Mouse (Mus musculus) liver, embryonic 16.5 days (tissue): ENCODE results near the gene Il11. TPM values are rescaled to one million over a fixed set of nuclear protein-coding genes. Genes with fewer than 3 reads are reported as not detected.
"Not testable (repeated sequence)": the region's sequence is repeated elsewhere in the genome, so short reads cannot be mapped to it uniquely, and the experiment has no call there.

Source experiments
- ATAC-seq: fragments of 200-750 bp; cut with Nextera tagmentation; 2 replicates; pipeline ENCODE4 v1.8.0; 2017; ENCODE audit warnings: low read depth, mild to moderate bottlenecking, moderate number of reproducible peaks, moderate library complexity
- H3K27ac ChIP-seq: fragments of 300-500 bp; sonication (generic); 2 replicates; pipeline ENCODE4 v1.5.1; 2014; ENCODE audit warnings: mild to moderate bottlenecking, low read length
- H3K27me3 ChIP-seq: fragments of 300-500 bp; sonication (generic); 2 replicates; pipeline ENCODE4 v1.6.1; 2014; ENCODE audit warnings: low read depth, low read length, mixed read lengths; ENCODE audit not compliant: control insufficient read depth, insufficient read depth
- H3K36me3 ChIP-seq: fragments of 300-500 bp; sonication (generic); 2 replicates; pipeline ENCODE4 v1.6.1; 2014; ENCODE audit warnings: mild to moderate bottlenecking; ENCODE audit not compliant: control insufficient read depth, insufficient read depth
- H3K4me1 ChIP-seq: fragments of 300-500 bp; sonication (generic); 2 replicates; pipeline ENCODE4 v1.6.1; 2014; ENCODE audit warnings: low read depth, low read length, mixed read lengths; ENCODE audit not compliant: control insufficient read depth
- H3K4me2 ChIP-seq: fragments of 300-500 bp; sonication (generic); 2 replicates; pipeline ENCODE4 v1.6.1; 2014; ENCODE audit warnings: low read depth, low read length, mixed read lengths
- H3K4me3 ChIP-seq: fragments of 300-500 bp; sonication (generic); 2 replicates; pipeline ENCODE4 v1.5.1; 2014; ENCODE audit warnings: low read depth, mild to moderate bottlenecking, low read length
- H3K9ac ChIP-seq: fragments of 300-500 bp; sonication (generic); 2 replicates; pipeline ENCODE4 v1.6.1; 2014; ENCODE audit warnings: low read depth, low read length
- H3K9me3 ChIP-seq: fragments of 300-500 bp; sonication (generic); replicated peaks from 2 replicates; pipeline ENCODE4 v1.6.1; 2016; ENCODE audit warnings: low read length; ENCODE audit not compliant: control insufficient read depth
- WGBS: fragments of 180-500 bp; shearing (Covaris S2); extraction: QIAGEN DNeasy Blood & Tissue Kit; methylation state at CpG from one replicate; pipeline ENCODE4 v1.1.7; 2014; ENCODE audit not compliant: insufficient replicate concordance; 5-methylcytosine and 5-hydroxymethylcytosine counted together
- polyA plus RNA-seq: library from polyadenylated mRNA; unstranded; fragments of >200 nt; fragmentation: Nextera tagmentation; extraction: Ambion mirVana; gene quantifications from 2 replicates; pipeline ENCODE4 v1.2.1, GENCODE M21; 2015

Gene Il11
- 0.12 TPM in 1 of 2 replicates, not detected in the other for polyA plus RNA-seq

DNA sequence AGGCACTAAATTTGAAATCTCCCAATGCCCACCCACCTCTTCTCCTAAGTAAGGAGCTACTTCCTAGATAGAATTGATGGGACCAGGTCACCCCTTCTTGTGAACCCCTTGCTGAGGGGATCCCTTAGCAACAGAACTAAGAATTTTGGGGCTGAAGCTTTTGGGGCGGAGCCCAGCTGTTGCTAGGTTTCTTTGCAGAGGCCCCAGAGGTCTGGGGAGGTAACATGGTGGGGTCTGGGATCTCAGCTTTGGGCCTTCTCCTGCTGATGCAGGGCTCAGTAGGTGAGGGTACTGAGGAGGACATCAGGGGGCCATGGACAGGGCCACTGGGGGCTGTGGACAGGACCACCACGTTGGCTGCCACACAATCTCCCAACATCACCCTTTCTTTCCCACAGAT is at the start of gene Il11, which contains the start of gene Tmem190:
Il11 (minus strand) TSS at position 101 of the 400 bp plus-strand sequence.
Tmem190 (plus strand) TSS at position 179 of the 400 bp plus-strand sequence.
- no peak within 1 kb of the TSS for H3K27ac ChIP-seq
- H3K9me3 ChIP-seq: no peaks in the 10 kb centered on the region
- H3K4me3 ChIP-seq: no peak within 1 kb of the TSS
- no peak within 1 kb of the TSS for H3K4me2 ChIP-seq
- peak within 1 kb of the TSS; percentile 18; the same call in 1 of the 2 replicates for H3K9ac ChIP-seq
- 80% methylated on average over 2 of the region's 2 CpGs for WGBS
- no peak for ATAC-seq
- peaks cover 18% of the 10 kb centered on the region for H3K4me1 ChIP-seq
- no peaks in the 10 kb centered on the region; the same call in 1 of the 2 replicates for H3K36me3 ChIP-seq
- peaks cover 36% of the 10 kb centered on the region for H3K27me3 ChIP-seq

DNA sequence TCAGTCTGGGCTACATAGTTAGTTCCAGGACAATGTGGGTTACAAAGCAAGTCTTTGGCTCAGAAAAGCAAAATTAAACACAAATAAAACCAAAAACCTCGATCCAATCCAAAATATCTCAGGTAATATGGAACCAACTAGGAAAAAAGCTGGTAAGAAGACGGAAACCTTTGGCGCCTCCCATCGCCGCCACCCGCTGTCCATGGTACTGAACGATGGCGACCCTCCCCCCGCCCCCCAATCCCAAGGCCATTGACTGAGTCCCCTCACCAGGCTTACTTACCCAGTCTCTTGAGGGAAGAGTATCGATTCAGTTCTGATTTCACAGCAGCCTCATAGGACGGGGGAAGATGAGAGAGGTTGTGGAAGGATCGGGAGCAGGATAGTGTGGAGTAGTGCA is 47.8 kb upstream of the Il11 start:
- no peak for ATAC-seq
- Histone ChIP-seq H3K27me3 (peaks cover 33% of the 10 kb centered on the region), H3K36me3 (no peaks in the 10 kb centered on the region), H3K4me3 (no peak overlapping the region), H3K27ac (no peak overlapping the region), H3K9ac (no peak overlapping the region), H3K4me2 (no peak overlapping the region), H3K4me1 (no peaks in the 10 kb centered on the region), H3K9me3 (no peaks in the 10 kb centered on the region)
- 6% methylated on average over 12 of the region's 12 CpGs for WGBS

- H3K4me1 ChIP-seq: no peaks in the 10 kb centered on the region
- WGBS: 30% methylated on average over 4 of the region's 4 CpGs
- no peaks in the 10 kb centered on the region for H3K9me3 ChIP-seq
- peaks cover 6% of the 10 kb centered on the region for H3K27me3 ChIP-seq
- H3K4me3 ChIP-seq: no peak overlapping the region
- H3K9ac ChIP-seq: no peak overlapping the region
- no peaks in the 10 kb centered on the region for H3K36me3 ChIP-seq
- no peak for ATAC-seq
- H3K27ac ChIP-seq: no peak overlapping the region
- no peak overlapping the region for H3K4me2 ChIP-seq
Measured at GRCm38 (mm10) chr7:4825365-4825764, 42.7 kb upstream of the Il11 start.

DNA sequence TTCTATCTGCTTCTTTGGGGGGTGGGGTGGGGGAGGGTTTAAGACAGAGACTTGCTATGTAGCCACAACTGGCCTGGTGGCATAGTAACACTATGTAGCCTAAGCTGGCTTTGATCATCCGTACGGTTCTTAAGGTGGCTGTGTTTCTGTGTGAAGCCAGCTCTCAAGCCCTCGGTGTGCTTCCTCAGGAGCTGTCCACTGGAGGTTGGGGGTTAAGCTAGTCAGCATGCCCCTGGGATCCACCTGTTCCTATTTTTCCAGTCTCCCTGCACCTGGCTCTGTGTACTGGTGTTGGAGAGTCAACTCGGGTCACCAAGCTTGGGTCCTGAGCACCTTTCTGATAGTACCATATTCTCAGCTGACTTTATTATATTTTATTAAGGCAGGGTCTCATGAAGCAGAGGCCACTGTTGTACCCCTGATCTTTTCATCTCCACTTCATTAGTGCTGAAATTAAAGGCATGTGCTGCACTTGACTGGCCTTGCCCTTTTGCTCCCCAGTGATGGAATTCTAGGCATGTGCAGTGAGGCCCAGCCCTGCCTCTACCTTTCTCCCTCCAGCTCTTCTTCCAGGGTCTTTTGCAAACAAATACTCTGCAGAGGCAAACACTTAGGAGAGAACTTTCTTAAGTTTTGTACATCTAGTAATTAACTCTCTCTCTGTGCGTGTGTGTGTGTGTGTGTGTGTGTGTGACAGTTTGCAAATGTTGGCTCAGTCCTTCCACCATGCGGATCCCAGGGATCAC is 39.7 kb upstream of the Il11 start:
- Histone ChIP-seq H3K4me2 (no peak overlapping the region), H3K9ac (no peak overlapping the region), H3K27ac (no peak overlapping the region), H3K27me3 (no peaks in the 10 kb centered on the region), H3K36me3 (no peaks in the 10 kb centered on the region), H3K9me3 (no peaks in the 10 kb centered on the region), H3K4me1 (no peaks in the 10 kb centered on the region), H3K4me3 (no peak overlapping the region)
- no peak for ATAC-seq
- 64% methylated on average over 6 of the region's 6 CpGs for WGBS

DNA sequence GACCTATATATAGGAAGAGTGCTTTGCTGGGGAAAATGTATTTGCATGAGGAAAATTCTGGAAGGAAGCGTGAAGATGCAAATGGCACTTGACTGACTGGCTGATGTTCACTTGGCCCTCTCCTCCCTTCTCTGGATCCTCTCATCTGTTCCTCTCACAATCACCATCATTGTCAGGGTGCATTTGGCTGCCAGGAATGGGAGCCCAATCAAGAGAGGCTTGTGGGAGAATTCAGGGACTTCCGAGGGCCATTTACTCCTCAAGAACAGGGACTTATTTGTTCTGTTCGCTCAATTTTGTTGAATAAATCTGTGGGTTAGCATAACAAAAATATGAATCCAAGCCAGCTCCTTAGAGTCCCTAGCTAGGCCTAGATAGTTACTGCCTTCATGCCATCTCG is 39.0 kb upstream of the Il11 start:
- Histone ChIP-seq H3K4me2 (no peak overlapping the region), H3K4me1 (no peaks in the 10 kb centered on the region), H3K36me3 (no peaks in the 10 kb centered on the region), H3K27me3 (no peaks in the 10 kb centered on the region), H3K27ac (no peak overlapping the region), H3K9me3 (no peaks in the 10 kb centered on the region), H3K9ac (no peak overlapping the region), H3K4me3 (no peak overlapping the region)
- ATAC-seq: no peak
- 62% methylated on average over 4 of the region's 4 CpGs for WGBS

DNA sequence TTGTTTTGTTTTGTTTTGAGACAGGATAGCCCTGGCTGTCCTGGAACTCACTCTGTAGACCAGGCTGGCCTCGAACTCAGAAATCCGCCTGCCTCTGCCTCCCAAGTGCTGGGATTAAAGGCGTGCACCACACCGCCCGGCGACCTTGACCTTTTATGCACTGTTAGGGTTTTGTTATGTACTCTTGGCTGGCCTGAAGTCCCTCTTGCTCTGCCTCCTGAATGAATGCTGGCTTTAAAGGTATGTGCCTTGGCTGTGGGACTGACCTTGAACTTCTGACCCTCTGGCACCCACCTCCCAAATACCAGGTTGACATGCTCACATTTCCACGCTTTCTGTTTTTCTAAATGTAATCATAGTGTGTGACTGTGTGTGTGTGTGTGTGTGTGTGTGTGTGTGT is 38.3 kb upstream of the Il11 start:
- not testable (repeated sequence) for ATAC-seq, H3K27ac ChIP-seq, H3K9ac ChIP-seq, H3K9me3 ChIP-seq, H3K4me3 ChIP-seq, H3K4me1 ChIP-seq, H3K4me2 ChIP-seq, H3K27me3 ChIP-seq, H3K36me3 ChIP-seq
- 74% methylated on average over 7 of the region's 7 CpGs for WGBS

DNA sequence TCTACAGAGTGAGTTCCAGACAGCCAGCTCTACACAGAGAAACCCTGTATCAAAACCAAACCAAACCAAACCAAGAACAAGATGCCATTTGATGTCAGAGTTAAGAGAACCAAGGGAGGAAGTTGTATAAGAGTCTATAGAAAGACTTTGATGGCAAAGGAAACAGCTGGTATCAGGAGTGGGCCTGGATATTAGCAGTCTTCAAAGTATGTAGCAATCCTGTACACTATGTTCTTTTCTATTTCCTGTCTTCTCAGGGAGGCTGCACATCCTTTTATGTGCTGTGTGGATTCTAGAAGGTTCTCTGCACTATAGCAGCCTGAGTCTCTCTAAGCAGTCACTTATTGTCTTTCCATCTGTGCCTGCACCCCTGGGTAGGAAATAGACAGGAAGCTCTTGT is 33.9 kb upstream of the Il11 start:
- ATAC-seq: no peak
- Histone ChIP-seq H3K27me3 (no peaks in the 10 kb centered on the region), H3K9me3 (no peaks in the 10 kb centered on the region), H3K4me2 (no peak overlapping the region), H3K27ac (no peak overlapping the region), H3K36me3 (no peaks in the 10 kb centered on the region), H3K4me3 (no peak overlapping the region), H3K4me1 (peaks cover 5% of the 10 kb centered on the region), H3K9ac (no peak overlapping the region)

- Histone ChIP-seq H3K4me3 (peak overlapping the region; percentile 99), H3K9ac (peak overlapping the region; percentile 56), H3K9me3 (no peaks in the 10 kb centered on the region), H3K36me3 (peaks cover 26% of the 10 kb centered on the region), H3K27ac (peak overlapping the region; percentile 96), H3K4me2 (peak overlapping the region; percentile 67), H3K27me3 (no peaks in the 10 kb centered on the region), H3K4me1 (peaks cover 26% of the 10 kb centered on the region)
- ATAC-seq: no peak
- 13% methylated on average over 8 of the region's 8 CpGs for WGBS
Measured at GRCm38 (mm10) chr7:4813105-4813791, 30.6 kb upstream of the Il11 start.
